Mouse (Mus musculus) liver, adult 2 months (tissue): ENCODE data around the gene Guf1. TPM values are rescaled to one million over a fixed set of nuclear protein-coding genes. Genes with fewer than 3 reads are reported as not detected.
A peak's percentile ranks its signal among the peaks of the same experiment; 100 is the strongest.

Source experiments
- DNase-seq: peaks from one replicate; pipeline ENCODE4 v3.0.0-alpha.2; 2011; ENCODE audit warnings: low read depth, low spot score; ENCODE audit errors: extremely low read depth
- H3K27ac ChIP-seq: fragments of 200-500 bp; replicated peaks from 2 replicates; pipeline ENCODE4 v1.5.1; 2012; ENCODE audit warnings: low read depth, mild to moderate bottlenecking, control low read depth, inconsistent platforms, low read length; ENCODE audit not compliant: insufficient read depth
- H3K27me3 ChIP-seq: fragments of 200-500 bp; 2 replicates; pipeline ENCODE4 v1.6.1; 2012; ENCODE audit warnings: mild to moderate bottlenecking, moderate library complexity, low read length, inconsistent platforms; ENCODE audit not compliant: control insufficient read depth, insufficient read depth
- H3K36me3 ChIP-seq: fragments of 200-500 bp; 2 replicates; pipeline ENCODE4 v1.6.1; 2012; ENCODE audit warnings: low read length, inconsistent platforms; ENCODE audit not compliant: control insufficient read depth, insufficient read depth
- H3K4me1 ChIP-seq: fragments of 200-500 bp; 2 replicates; pipeline ENCODE4 v1.6.1; 2011; ENCODE audit warnings: low read length; ENCODE audit not compliant: control insufficient read depth, insufficient read depth
- H3K4me3 ChIP-seq: fragments of 200-500 bp; 2 replicates; pipeline ENCODE4 v1.5.1; 2011; ENCODE audit warnings: low read depth, mild to moderate bottlenecking, control low read depth, low read length, moderate library complexity; ENCODE audit not compliant: insufficient read depth
- H3K79me2 ChIP-seq: fragments of 200-500 bp; 2 replicates; pipeline ENCODE4 v1.6.1; 2012; ENCODE audit warnings: inconsistent platforms, mild to moderate bottlenecking, low read length, moderate library complexity; ENCODE audit not compliant: control insufficient read depth, insufficient read depth
- H3K9ac ChIP-seq: fragments of 200-500 bp; 2 replicates; pipeline ENCODE4 v1.6.1; 2012; ENCODE audit warnings: low read depth, mild to moderate bottlenecking, control low read depth, inconsistent platforms, low read length
- CTCF ChIP-seq: fragments of 200-500 bp; IDR thresholded peaks from 2 replicates; pipeline ENCODE4 v1.5.1; 2011; ENCODE audit warnings: low read depth, low read length, control low read depth
- POLR2A ChIP-seq: fragments of 200-500 bp; IDR thresholded peaks from 2 replicates; pipeline ENCODE4 v1.6.1; 2011; ENCODE audit warnings: low read length, control low read depth; ENCODE audit not compliant: insufficient read depth; ENCODE audit errors: extremely low read depth
- WGBS: fragments of 180-500 bp; shearing (Covaris S2); methylation state at CpG from one replicate; pipeline ENCODE4 v1.1.7; 2018; 5-methylcytosine and 5-hydroxymethylcytosine counted together
- polyA plus RNA-seq: library from polyadenylated mRNA; depleted of rRNA; stranded (reverse); fragments of >200 nt; gene quantifications from 2 replicates; pipeline ENCODE4 v1.2.3, GENCODE M21; 2012
- total RNA-seq: library from RNA; depleted of rRNA; stranded (reverse); fragments of >200 nt; gene quantifications from 2 replicates; pipeline ENCODE4 v1.2.3, GENCODE M21; 2014

Guf1 gene
- total and polyA plus RNA-seq, 2 experiments, result 4.0 to 18.9 TPM

DNA sequence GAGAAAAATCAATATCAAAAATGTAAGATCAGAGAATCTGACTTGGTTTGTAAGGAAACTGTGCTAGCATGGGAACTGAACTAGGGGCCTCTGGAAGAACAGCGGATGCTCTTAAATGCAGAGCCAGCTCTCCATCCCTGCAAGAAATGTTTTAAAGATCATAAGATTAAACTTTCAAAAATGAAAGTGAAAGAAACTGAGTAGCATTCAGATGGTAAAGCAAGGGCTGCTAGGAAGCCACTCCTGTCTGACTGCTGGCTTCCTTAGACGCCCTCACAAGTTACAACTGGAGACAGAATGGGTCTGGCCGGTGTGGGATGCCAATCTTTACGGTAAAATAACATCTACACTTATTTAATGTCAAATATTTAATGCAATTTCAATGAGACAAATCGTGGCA is 34.7 kb upstream of the Guf1 start:
- Histone ChIP-seq H3K27ac (no peak overlapping the region), H3K27me3 (no peaks in the 10 kb centered on the region), H3K4me1 (no peaks in the 10 kb centered on the region), H3K36me3 (no peaks in the 10 kb centered on the region), H3K79me2 (no peaks in the 10 kb centered on the region), H3K9ac (no peak overlapping the region), H3K4me3 (no peak overlapping the region)
- TF ChIP-seq POLR2A (no peak), CTCF (no peak)
- 52% methylated on average over 5 of the region's 5 CpGs for WGBS
- peak; percentile 14 for DNase-seq

GRCm38 (mm10) chr5:69523944-69524343 is 32.8 kb upstream of the Guf1 start:
- Histone ChIP-seq H3K4me1 (no peaks in the 10 kb centered on the region), H3K79me2 (no peaks in the 10 kb centered on the region), H3K36me3 (no peaks in the 10 kb centered on the region), H3K9ac (no peak overlapping the region), H3K27ac (no peak overlapping the region), H3K4me3 (no peak overlapping the region), H3K27me3 (no peaks in the 10 kb centered on the region)
- no peak for TF ChIP-seq CTCF
- TF ChIP-seq POLR2A, result no peak
- DNase-seq, result no peak

GRCm38 (mm10) chr5:69541680-69542079 is 15.0 kb upstream of the Guf1 start:
- no peaks in the 10 kb centered on the region for H3K79me2 ChIP-seq
- WGBS, result 75% methylated on average over 1 of the region's 1 CpGs
- no peak for DNase-seq
- no peaks in the 10 kb centered on the region for H3K36me3 ChIP-seq
- no peak overlapping the region for H3K4me3 ChIP-seq
- no peak overlapping the region for H3K27ac ChIP-seq
- TF ChIP-seq POLR2A (no peak), CTCF (no peak)
- no peaks in the 10 kb centered on the region for H3K4me1 ChIP-seq
- H3K9ac ChIP-seq, result no peak overlapping the region
- no peaks in the 10 kb centered on the region for H3K27me3 ChIP-seq

DNA sequence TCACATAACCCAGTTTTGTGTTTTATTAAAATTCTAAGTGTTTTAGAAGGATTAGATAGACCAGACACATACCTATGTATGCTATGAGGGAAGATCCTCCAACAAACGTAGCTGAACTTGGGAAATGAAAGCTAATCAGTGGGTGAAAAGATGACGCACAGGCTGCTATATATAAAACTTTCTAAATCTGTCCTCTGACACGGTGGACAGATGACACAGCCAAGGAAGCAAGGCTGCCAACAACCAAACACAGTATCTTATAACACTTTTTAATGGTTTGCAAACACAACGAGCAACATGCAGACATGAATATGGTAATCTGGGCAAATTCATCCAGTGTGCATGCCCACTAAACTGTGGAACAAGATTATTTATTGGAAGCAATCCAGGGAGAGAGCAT is 14.2 kb upstream of the Guf1 start, which contains the start of gene Yipf7:
Gene Yipf7, minus strand, starts transcription at position 160 of the 400 bp plus-strand sequence.
- Histone ChIP-seq H3K4me3 (no peak within 1 kb of the TSS), H3K9ac (no peak within 1 kb of the TSS), H3K79me2 (no peaks in the 10 kb centered on the region), H3K27ac (no peak within 1 kb of the TSS), H3K27me3 (no peaks in the 10 kb centered on the region), H3K4me1 (no peaks in the 10 kb centered on the region), H3K36me3 (no peaks in the 10 kb centered on the region)
- TF ChIP-seq CTCF (no peak), POLR2A (no peak)
- WGBS, result 66% methylated on average over 4 of the region's 4 CpGs
- DNase-seq, result no peak

DNA sequence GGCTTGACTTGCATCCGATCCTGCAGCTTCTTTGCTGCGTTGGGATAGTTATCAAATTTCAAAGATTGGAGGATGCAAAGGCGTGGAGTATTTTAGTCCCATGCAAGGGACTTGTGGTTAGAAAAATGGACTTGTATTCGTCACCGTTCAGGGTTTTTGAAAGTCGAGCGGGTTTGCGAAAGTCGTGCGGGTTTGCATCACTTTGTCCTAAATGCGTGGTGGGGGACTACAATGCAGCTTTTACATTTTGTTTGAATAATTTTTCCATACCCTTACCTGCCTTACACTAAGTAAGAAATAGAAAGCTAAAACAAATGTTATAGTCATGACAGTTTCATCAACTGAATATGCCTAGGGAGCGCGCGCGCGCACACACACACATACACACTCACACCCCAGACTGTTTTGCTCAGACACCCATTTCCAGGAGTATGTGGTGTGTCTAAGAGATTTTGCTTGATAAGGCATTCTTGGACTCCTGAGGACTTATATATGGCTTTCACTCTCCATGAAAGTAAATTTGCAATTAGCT is 747 bp downstream of the Guf1 start:
- no peak for TF ChIP-seq POLR2A
- TF ChIP-seq CTCF, result no peak
- H3K79me2 ChIP-seq, result peaks cover 3% of the 10 kb centered on the region; the same call in 1 of the 2 replicates
- H3K9ac ChIP-seq, result peak overlapping the region; percentile 87
- DNase-seq, result peak; percentile 39
- no peak overlapping the region for H3K27ac ChIP-seq
- no peaks in the 10 kb centered on the region for H3K27me3 ChIP-seq
- peaks cover 13% of the 10 kb centered on the region for H3K36me3 ChIP-seq
- WGBS, result 12% methylated on average over 16 of the region's 16 CpGs
- H3K4me1 ChIP-seq, result peaks cover 2% of the 10 kb centered on the region; the same call in 1 of the 2 replicates
- H3K4me3 ChIP-seq, result peak overlapping the region; percentile 95

- H3K9ac ChIP-seq, result peak within 1 kb of the TSS; percentile 85
- H3K79me2 ChIP-seq, result no peaks in the 10 kb centered on the region
- H3K4me3 ChIP-seq, result peak within 1 kb of the TSS; percentile 92
- TF ChIP-seq CTCF (peak; percentile 43; the same call in 1 of the 2 replicates), POLR2A (peak; percentile 52; the same call in 1 of the 2 replicates)
- peak; percentile 74 for DNase-seq
- H3K27me3 ChIP-seq, result no peaks in the 10 kb centered on the region
- peak within 1 kb of the TSS; percentile 16; the same call in 1 of the 2 replicates for H3K27ac ChIP-seq
- H3K36me3 ChIP-seq, result peaks cover 2% of the 10 kb centered on the region
- 4% methylated on average over 42 of the region's 42 CpGs for WGBS
- no peaks in the 10 kb centered on the region; the same call in 1 of the 2 replicates for H3K4me1 ChIP-seq
Measured at GRCm38 (mm10) chr5:69591640-69592461, 35.1 kb downstream of the Guf1 start, which contains the start of gene Gnpda2. Gene Gnpda2, minus strand, starts transcription at chr5:69592340.
